Mouse (Mus musculus): ENCODE results near the gene Ces4a. TPM values are rescaled to one million over a fixed set of nuclear protein-coding genes. Genes with fewer than 3 reads are reported as not detected.

Ces4a gene
- polyA plus RNA-seq, 1 experiment from 2014 or later, result not detected

DNA sequence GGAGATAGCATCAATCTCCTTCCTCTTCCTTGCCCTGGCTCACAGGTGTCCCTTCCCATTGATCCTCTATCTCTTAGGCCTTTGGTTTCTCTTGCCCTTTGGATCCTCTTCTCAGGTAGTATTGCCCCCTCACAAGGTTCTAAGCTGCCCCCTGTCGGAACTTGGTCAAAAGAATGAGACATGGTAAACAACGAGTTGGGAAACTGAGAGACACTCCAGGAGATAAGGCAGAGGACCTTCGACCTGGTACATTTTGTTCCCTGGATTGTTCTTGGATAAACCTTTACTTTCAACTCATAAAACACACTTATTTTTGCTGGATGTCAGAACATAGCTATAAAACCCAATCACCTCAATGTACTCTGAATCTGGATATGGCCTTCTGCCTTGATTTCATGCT is 27.4 kb upstream of the Ces4a start:
- no peaks in the 10 kb centered on the region for H3K27me3 ChIP-seq (replicated peaks; ENCODE audit: control insufficient read depth, insufficient read depth, low read length)
- WGBS, result 21% methylated on average over 3 of the region's 3 CpGs
- no peak overlapping the region for H3K4me3 ChIP-seq (ENCODE audit: low read depth, low read length)
- H3K4me2 ChIP-seq (replicated peaks; ENCODE audit: low read depth), result no peak overlapping the region
- no peaks in the 10 kb centered on the region; the same call in 1 of the 2 replicates for H3K4me1 ChIP-seq (replicated peaks; ENCODE audit: control insufficient read depth, insufficient read depth, low read length)
- peak; percentile 61 for TF ChIP-seq CTCF (IDR thresholded peaks at IDR 0.05; ENCODE audit: low read depth)
- H3K9me3 ChIP-seq (ENCODE audit: control insufficient read depth), result no peaks in the 10 kb centered on the region
- ATAC-seq, result peak; percentile 81
- H3K36me3 ChIP-seq (ENCODE audit: control insufficient read depth, insufficient read depth), result no peaks in the 10 kb centered on the region
- H3K27ac ChIP-seq (ENCODE audit: low read depth, low read length), result no peak overlapping the region
- H3K9ac ChIP-seq (ENCODE audit: low read depth, low read length), result no peak overlapping the region

DNA sequence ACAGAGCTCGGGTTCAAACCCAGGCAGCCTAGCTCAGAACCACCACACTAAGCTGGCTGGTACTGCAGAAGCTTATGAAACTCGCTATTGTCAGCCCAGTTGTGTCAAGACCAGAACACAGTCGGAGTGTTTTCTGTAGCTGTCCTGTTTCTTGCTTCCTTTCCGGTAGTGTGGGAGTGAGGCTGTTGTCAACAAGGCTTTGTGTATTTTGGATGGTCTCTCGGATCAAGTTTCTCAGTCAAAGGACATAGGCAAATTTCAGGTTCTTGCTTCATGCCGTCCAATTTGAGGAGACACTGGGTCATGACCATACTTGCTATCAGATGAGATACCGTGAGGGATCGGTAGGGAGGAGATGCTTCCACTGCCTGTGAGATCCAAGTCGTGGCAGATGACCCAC is 1.7 kb upstream of the Ces4a start:
- Histone ChIP-seq H3K4me3 (ENCODE audit: low read depth, low read length) (no peak overlapping the region), H3K27me3 (replicated peaks; ENCODE audit: control insufficient read depth, insufficient read depth, low read length) (no peaks in the 10 kb centered on the region), H3K4me2 (replicated peaks; ENCODE audit: low read depth) (no peak overlapping the region), H3K27ac (ENCODE audit: low read depth, low read length) (no peak overlapping the region), H3K4me1 (replicated peaks; ENCODE audit: control insufficient read depth, insufficient read depth, low read length) (no peaks in the 10 kb centered on the region), H3K9me3 (ENCODE audit: control insufficient read depth) (no peaks in the 10 kb centered on the region), H3K9ac (ENCODE audit: low read depth, low read length) (no peak overlapping the region), H3K36me3 (ENCODE audit: control insufficient read depth, insufficient read depth) (no peaks in the 10 kb centered on the region)
- no peak for ATAC-seq
- TF ChIP-seq CTCF (IDR thresholded peaks at IDR 0.05; ENCODE audit: low read depth), result no peak
- WGBS, result 81% methylated on average over 9 of the region's 9 CpGs

DNA sequence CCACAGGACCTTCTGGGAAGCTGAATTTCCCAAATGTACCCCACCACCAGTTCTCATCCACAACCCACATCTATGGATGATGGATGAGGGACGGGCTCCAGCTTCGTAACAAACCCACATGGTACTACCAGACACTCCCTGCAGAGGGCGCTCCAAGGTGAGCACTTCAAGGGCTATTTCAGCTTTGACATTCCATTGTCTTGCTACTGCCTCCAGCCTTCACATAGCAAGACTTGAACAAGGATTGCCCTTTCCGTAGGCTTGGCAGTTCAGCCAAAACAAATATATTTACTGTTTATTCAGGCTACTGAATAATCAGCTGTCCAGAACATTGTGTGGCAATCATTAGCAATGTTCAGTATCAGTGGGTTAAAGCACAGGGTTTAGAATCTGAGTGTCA is 6.8 kb downstream of the Ces4a start:
- Histone ChIP-seq H3K36me3 (ENCODE audit: control insufficient read depth, insufficient read depth) (no peaks in the 10 kb centered on the region), H3K4me2 (replicated peaks; ENCODE audit: low read depth) (no peak overlapping the region), H3K27me3 (replicated peaks; ENCODE audit: control insufficient read depth, insufficient read depth, low read length) (no peaks in the 10 kb centered on the region), H3K9ac (ENCODE audit: low read depth, low read length) (no peak overlapping the region), H3K27ac (ENCODE audit: low read depth, low read length) (no peak overlapping the region), H3K4me3 (ENCODE audit: low read depth, low read length) (no peak overlapping the region), H3K4me1 (replicated peaks; ENCODE audit: control insufficient read depth, insufficient read depth, low read length) (no peaks in the 10 kb centered on the region), H3K9me3 (ENCODE audit: control insufficient read depth) (no peaks in the 10 kb centered on the region)
- WGBS, result 17% methylated on average over 4 of the region's 4 CpGs
- no peak for ATAC-seq
- peak; percentile 90 for TF ChIP-seq CTCF (IDR thresholded peaks at IDR 0.05; ENCODE audit: low read depth)

DNA sequence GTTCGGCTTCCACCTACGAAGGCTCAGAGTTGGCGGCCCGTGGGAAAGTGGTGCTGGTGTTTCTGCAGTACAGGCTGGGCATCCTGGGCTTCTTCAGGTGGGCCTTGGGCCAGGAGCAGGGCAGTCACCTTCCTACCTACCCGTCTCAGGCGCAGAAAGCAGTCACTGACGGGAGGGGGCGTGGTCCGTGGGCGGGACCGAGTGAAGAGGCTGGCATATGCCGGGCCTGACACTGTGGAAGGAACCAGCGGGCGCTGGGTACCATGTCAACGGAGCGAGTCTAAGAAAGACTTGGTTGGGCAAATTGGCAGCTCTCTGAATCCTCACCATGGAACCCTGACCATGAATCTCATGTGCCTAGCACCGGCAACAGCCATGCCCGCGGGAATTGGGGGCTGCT is 10.8 kb downstream of the Ces4a start:
- no peak for ATAC-seq
- H3K36me3 ChIP-seq (ENCODE audit: control insufficient read depth, insufficient read depth), result no peaks in the 10 kb centered on the region
- TF ChIP-seq CTCF (IDR thresholded peaks at IDR 0.05; ENCODE audit: low read depth), result 0 out of 2 replicates have a peak, but pooled peaks have one; percentile 7

DNA sequence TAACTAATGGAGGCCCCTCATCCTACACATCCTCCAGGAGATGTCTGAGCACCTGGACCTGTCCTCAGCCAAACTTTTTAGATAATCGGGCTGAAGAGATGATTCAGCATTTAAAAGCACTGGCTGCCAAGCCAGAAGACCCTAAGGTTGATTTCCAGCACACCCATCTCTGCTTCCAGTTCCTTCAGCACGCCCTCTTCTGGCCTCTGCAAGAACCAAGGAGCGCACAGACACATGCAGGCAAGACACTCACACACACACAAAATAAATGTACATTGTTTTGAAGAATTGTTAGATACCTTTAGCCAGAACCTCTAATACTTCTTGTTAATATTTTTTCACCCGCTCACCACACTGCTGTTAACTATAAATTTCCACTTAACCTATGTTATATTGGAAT is 20.1 kb downstream of the Ces4a start:
- WGBS, result 76% methylated on average over 4 of the region's 4 CpGs
- Histone ChIP-seq H3K9ac (ENCODE audit: low read depth, low read length) (no peak overlapping the region), H3K4me3 (ENCODE audit: low read depth, low read length) (no peak overlapping the region), H3K4me1 (replicated peaks; ENCODE audit: control insufficient read depth, insufficient read depth, low read length) (0 out of 2 replicates have a peak, but pooled peaks cover 5% of the 10 kb centered on the region), H3K9me3 (ENCODE audit: control insufficient read depth) (no peaks in the 10 kb centered on the region), H3K4me2 (replicated peaks; ENCODE audit: low read depth) (no peak overlapping the region), H3K27ac (ENCODE audit: low read depth, low read length) (no peak overlapping the region), H3K27me3 (replicated peaks; ENCODE audit: control insufficient read depth, insufficient read depth, low read length) (no peaks in the 10 kb centered on the region), H3K36me3 (ENCODE audit: control insufficient read depth, insufficient read depth) (no peaks in the 10 kb centered on the region)
- no peak for ATAC-seq
- TF ChIP-seq CTCF (IDR thresholded peaks at IDR 0.05; ENCODE audit: low read depth), result no peak

More for the DNA sequence above, 10.8 kb downstream of the Ces4a start:
- no peak overlapping the region for H3K27ac ChIP-seq (ENCODE audit: low read depth, low read length)
- H3K4me2 ChIP-seq (replicated peaks; ENCODE audit: low read depth), result peak overlapping the region; percentile 48
- no peaks in the 10 kb centered on the region for H3K4me1 ChIP-seq (replicated peaks; ENCODE audit: control insufficient read depth, insufficient read depth, low read length)
- H3K4me3 ChIP-seq (ENCODE audit: low read depth, low read length), result no peak overlapping the region
- WGBS, result 27% methylated on average over 19 of the region's 19 CpGs
- no peaks in the 10 kb centered on the region for H3K27me3 ChIP-seq (replicated peaks; ENCODE audit: control insufficient read depth, insufficient read depth, low read length)
- H3K9me3 ChIP-seq (ENCODE audit: control insufficient read depth), result no peaks in the 10 kb centered on the region
- no peak overlapping the region for H3K9ac ChIP-seq (ENCODE audit: low read depth, low read length)

DNA sequence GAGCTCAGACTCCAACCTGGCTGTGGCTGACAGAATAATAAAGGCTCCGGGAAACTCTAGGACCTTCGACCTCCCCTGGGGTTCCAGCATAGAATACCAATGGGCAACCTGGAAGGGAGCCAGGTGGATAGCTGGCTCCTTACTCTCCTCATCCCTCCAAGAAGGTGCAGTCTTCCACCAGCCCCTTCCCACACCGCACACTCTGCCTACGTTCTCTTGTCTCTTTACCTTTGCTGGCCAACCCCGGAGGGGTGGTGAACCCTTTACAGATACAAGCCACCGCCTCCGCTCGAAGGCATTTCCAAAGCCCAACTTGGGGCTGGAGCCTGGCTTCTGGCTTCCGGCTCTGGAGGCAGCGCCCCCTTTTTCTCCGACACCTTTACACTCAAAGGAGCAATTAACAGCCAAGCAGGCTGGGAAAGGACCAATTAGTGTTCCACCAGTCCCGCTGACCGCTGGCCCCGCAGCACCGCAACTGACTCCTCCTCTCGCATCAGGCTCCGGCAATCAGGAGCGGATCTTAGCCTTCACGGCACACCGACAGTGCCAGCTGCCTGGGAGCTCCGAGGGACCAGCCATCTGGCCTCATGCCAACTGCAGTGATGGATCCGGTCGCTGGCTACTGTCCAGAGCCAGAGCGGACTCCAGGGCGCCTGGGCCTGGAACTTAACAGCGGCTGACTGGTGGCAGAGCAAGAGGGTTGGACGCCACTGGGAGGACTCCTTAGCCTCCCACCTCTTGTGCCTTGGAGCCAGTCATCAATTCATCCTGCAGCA is 21.2 kb downstream of the Ces4a start:
- Histone ChIP-seq H3K9me3 (ENCODE audit: control insufficient read depth) (no peaks in the 10 kb centered on the region), H3K9ac (ENCODE audit: low read depth, low read length) (0 out of 2 replicates have a peak overlapping the region, but pooled peaks have one; percentile 22)
- 5% methylated on average over 27 of the region's 27 CpGs for WGBS

More for the DNA sequence above, 21.2 kb downstream of the Ces4a start:
- H3K27me3 ChIP-seq (replicated peaks; ENCODE audit: control insufficient read depth, insufficient read depth, low read length), result no peaks in the 10 kb centered on the region
- TF ChIP-seq CTCF (IDR thresholded peaks at IDR 0.05; ENCODE audit: low read depth), result no peak
- no peak overlapping the region for H3K27ac ChIP-seq (ENCODE audit: low read depth, low read length)
- 0 out of 2 replicates have a peak, but pooled peaks cover 5% of the 10 kb centered on the region for H3K4me1 ChIP-seq (replicated peaks; ENCODE audit: control insufficient read depth, insufficient read depth, low read length)
- peak overlapping the region; percentile 64 for H3K4me2 ChIP-seq (replicated peaks; ENCODE audit: low read depth)
- peak; percentile 25 for ATAC-seq
- no peaks in the 10 kb centered on the region for H3K36me3 ChIP-seq (ENCODE audit: control insufficient read depth, insufficient read depth)
- H3K4me3 ChIP-seq (ENCODE audit: low read depth, low read length), result peak overlapping the region; percentile 31

All from intestine, postnatal 0 days (tissue).